12 mouse cellular contexts compared by ENCODE assay signal in genomic region chr1:134773256-134773655, GRCm38 (mm10).
DNase-seq lines count a peak whose midpoint lies in the region; ATAC-seq and TF ChIP-seq lines count a peak whose summit lies in the region.
"Had no signal": no experiment of that assay in that cellular context is flagged by ENCODE, and none has a peak within 500 bp of the region (broad histone marks: within the 10 kb centered on the region; RNA-seq: fewer than 3 reads in every experiment).

No protein-coding gene starts in this region.

- no peak overlapping the region for H3K4me3 ChIP-seq in heart, embryonic 16.5 days (ENCODE audit: low read length)
- H3K4me3 ChIP-seq in spleen, adult 2 months (ENCODE audit: extremely low read depth, insufficient read depth, insufficient read length): no peak overlapping the region
- H3K4me3 ChIP-seq: erythroblast, embryonic 14.5 days; limb, embryonic 15.5 days; megakaryocyte, embryonic 14.5 days had no signal

- DNase-seq in adrenal gland, postnatal 14 days: peak; percentile 50
- no peak for DNase-seq in adrenal gland, adult 2 months
- DNase-seq in heart, adult 8-10 months (ENCODE audit: low spot score): no peak
- DNase-seq in spleen, adult 2 months (ENCODE audit: low read depth in 1 of 2, low spot score in 2 of 2): no peak
- no peak for DNase-seq in spleen, postnatal 36 days (ENCODE audit: low spot score in 2 of 2)
- DNase-seq in yolk sac, embryonic 10.5 days (ENCODE audit: low spot score): peak; percentile 44
- no peak for DNase-seq in layer of hippocampus, postnatal 10 days (ENCODE audit: low spot score in 2 of 2)

- H3K27me3 ChIP-seq in heart, embryonic 16.5 days (ENCODE audit: control insufficient read depth, insufficient read depth, low read length): no peaks in the 10 kb centered on the region
- H3K27me3 ChIP-seq in spleen, adult 2 months (ENCODE audit: control insufficient read depth, insufficient read depth, low read length): no peaks in the 10 kb centered on the region
- H3K27me3 ChIP-seq: limb, embryonic 15.5 days; megakaryocyte, embryonic 14.5 days had no signal

- no peak overlapping the region for H3K9ac ChIP-seq in heart, embryonic 16.5 days (ENCODE audit: low read length)
- H3K9ac ChIP-seq: limb, embryonic 15.5 days had no signal

- H3K4me2 ChIP-seq in heart, embryonic 16.5 days (ENCODE audit: low read depth, low read length): no peak overlapping the region
- H3K4me2 ChIP-seq: limb, embryonic 15.5 days had no signal

- no peak for TF ChIP-seq CTCF in spleen, adult 2 months (IDR thresholded peaks at IDR 0.05; ENCODE audit: extremely low read depth, insufficient read depth, insufficient read length, insufficient replicate concordance)

- WGBS in heart, embryonic 16.5 days: 58% methylated on average over 12 of the region's 12 CpGs
- WGBS in spleen, adult 2 months: 92% methylated on average over 12 of the region's 12 CpGs

- H3K4me1 ChIP-seq in heart, embryonic 16.5 days (ENCODE audit: control insufficient read depth, insufficient read depth, low read length): peaks cover 28% of the 10 kb centered on the region
- H3K4me1 ChIP-seq in spleen, adult 2 months (ENCODE audit: control insufficient read depth, insufficient read depth, insufficient read length): peaks cover 2% of the 10 kb centered on the region; the same call in 1 of the 2 replicates

- TF ChIP-seq POLR2A in spleen, adult 2 months (IDR thresholded peaks at IDR 0.05; ENCODE audit: low read depth, low read length): no peak

- H3K36me3 ChIP-seq in heart, embryonic 16.5 days (ENCODE audit: control insufficient read depth, insufficient read depth): peaks cover 25% of the 10 kb centered on the region
- H3K36me3 ChIP-seq in spleen, adult 2 months (ENCODE audit: control insufficient read depth, insufficient read depth, low read length): peaks cover 6% of the 10 kb centered on the region

- ATAC-seq in heart, embryonic 16.5 days (replicated peaks; ENCODE audit: extremely low read depth, insufficient read depth, low FRiP score): 0 out of 2 replicates have a peak, but pooled peaks have one; percentile 28
- ATAC-seq: activated CD4-positive, CD25-positive, alpha-beta regulatory T cell, adult 4 months had no signal

- H3K27ac ChIP-seq in heart, embryonic 16.5 days (ENCODE audit: low read length): peak overlapping the region; percentile 53
- peak overlapping the region; percentile 6; the same call in 1 of the 2 replicates for H3K27ac ChIP-seq in spleen, adult 2 months (ENCODE audit: insufficient read depth, low read length)

- no peaks in the 10 kb centered on the region for H3K9me3 ChIP-seq in heart, embryonic 16.5 days (replicated peaks; ENCODE audit: control insufficient read depth, low read length)
- H3K9me3 ChIP-seq: limb, embryonic 15.5 days; megakaryocyte, embryonic 14.5 days had no signal

Comparison
In these comparisons a context has a peak if more than half of its experiments do, and no peak if none do; other contexts are left out.
1. DNase-seq: peak in adrenal gland, postnatal 14 days (single experiment) and yolk sac, embryonic 10.5 days (single experiment); none in adrenal gland, adult 2 months (single experiment), heart, adult 8-10 months (single experiment), spleen, adult 2 months (0 of 2), spleen, postnatal 36 days (0 of 2) and layer of hippocampus, postnatal 10 days (0 of 2).